Mouse (Mus musculus): ENCODE results near the gene Smarca5.

The Smarca5 gene

DNA sequence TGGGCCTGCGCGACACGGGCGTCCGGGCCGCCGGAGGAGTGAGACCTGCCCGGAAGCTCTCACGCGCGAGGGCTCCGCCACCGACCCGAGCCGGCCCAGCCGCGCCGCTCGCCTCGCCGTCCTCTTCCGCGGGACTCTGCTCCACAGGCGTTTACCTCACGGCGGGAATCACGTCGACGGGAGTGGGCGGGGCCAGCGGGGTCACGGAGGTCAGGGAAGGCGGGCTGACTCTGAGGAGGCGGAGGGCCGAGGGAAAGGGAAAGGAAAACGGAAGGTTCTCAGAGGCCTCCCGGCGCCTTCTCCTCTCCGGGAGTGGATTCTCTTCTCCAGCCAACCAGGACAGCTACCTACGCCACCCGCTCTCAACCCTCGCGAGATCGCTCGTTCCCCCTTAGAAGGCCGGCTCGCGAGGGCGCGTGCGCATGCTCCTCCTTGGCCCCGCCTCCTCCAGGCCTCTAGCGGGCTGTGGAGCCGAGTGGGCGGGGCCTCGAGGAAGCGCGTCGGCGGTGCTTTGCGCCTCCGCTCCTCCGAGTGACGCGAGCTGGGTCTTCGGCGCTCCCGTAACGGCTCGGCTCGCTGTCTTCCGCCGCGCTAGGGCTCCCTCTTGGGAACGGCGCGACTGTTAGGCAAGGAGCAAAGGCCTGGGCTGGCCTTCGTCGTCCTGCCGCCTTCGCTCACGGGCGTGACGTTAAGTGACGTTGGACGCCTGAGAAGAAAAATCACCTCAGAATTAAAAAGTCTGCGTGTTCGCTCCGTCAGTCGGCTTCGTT, at the start of gene Smarca5:
Gene Smarca5 (minus strand): TSS at position 343 of the 770 bp plus-strand sequence.
- DNase-seq (ENCODE audit: low read depth), result peak; percentile 80

DNA sequence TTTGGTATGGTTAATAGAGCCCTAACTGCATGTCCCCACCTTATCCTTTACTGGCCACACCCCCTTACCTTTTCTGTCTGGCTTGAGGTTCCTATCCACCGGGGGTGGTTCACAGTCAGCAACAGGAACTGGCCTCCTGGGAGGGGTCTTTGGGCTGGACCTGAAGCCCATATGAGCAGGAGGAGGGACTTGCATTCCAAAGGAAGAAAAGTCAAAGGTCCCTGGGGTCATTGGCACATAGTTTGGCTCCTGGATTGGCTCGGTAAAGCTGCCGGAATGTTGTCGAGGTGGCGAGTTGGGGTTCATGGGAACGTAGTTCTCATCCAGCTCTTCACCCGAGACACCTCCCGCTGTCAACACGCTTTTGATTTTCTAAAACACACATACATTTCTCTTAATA, 45.3 kb upstream of the Smarca5 start:
- DNase-seq (ENCODE audit: low read depth), result no peak

DNA sequence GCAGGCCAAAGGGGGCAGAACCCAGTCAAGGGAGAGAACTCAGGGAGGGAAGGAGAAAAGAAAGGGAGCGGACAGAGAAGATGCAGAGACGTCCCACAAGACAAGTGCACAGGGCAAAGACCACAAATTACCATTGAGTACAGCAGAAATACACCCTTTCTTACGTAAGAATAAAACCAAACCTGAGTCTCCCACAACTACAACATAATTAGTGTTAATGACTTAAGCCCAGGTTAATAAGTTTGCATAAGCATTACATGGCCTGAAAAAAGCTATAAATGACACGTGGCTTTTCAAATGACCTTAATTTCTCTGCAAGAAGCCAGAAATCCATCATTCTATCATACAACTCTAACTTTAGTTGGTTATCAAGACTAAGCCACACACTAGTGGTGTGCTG, 44.0 kb upstream of the Smarca5 start:
- no peak for DNase-seq (ENCODE audit: low read depth)

DNA sequence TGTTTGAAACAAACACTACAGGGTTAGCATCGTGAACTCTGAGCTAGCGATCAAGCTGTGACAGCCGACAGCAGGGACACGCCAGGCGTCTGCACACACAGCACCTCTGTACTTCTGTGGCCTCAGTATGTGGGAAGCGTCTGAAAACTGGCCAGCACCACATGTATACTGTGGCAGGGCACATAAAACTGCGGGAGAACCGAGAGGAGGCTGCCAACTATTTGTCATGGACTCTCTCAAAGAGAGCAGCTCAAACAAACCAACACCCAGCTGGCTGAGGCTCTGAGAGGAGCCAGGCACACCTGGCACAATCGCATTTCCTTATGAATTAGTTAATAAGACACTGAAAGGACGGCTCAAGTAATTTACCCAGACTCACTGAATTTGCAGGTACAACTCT, 42.0 kb upstream of the Smarca5 start:
- no peak for DNase-seq (ENCODE audit: low read depth)

DNA sequence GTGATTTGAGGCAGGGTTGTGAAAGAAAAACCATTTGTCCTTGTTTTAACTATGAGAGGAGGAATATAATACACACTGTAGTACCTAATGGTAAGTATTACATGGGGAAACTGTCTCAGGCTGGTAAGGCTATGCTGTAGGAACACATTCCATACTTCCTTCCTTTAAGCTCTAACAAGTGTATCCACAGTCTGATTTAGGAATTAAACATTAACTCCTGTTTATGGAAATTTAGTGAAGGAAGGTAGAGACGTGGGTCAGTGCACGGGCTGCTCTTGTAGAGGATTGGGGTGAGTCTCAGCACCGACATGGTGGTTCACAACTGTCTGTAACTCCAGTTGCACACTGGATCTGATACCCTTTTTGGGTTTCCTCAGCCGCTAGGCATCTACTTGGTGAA, 41.0 kb upstream of the Smarca5 start:
- DNase-seq (ENCODE audit: low read depth), result no peak

DNA sequence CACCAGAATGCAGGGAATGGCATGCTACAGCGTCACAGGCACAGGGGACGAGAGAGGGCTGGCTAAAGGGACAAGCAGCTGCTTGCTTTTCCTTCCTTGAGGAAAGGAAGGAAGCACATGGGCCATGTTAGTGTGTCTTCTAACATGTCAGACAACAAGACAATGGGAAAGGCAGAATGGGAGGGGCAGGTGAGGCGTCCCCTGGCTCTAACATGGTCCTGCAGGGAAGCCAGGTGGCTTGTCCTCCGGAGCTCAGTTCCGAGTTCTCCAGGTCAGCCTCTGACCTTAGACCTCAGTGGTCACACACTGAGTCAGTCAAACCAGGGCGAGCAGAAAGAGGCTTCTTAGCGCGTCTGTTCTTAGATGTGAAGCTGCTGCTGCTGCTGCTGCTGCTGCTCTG, 37.1 kb upstream of the Smarca5 start:
- DNase-seq (ENCODE audit: low read depth), result no peak

DNA sequence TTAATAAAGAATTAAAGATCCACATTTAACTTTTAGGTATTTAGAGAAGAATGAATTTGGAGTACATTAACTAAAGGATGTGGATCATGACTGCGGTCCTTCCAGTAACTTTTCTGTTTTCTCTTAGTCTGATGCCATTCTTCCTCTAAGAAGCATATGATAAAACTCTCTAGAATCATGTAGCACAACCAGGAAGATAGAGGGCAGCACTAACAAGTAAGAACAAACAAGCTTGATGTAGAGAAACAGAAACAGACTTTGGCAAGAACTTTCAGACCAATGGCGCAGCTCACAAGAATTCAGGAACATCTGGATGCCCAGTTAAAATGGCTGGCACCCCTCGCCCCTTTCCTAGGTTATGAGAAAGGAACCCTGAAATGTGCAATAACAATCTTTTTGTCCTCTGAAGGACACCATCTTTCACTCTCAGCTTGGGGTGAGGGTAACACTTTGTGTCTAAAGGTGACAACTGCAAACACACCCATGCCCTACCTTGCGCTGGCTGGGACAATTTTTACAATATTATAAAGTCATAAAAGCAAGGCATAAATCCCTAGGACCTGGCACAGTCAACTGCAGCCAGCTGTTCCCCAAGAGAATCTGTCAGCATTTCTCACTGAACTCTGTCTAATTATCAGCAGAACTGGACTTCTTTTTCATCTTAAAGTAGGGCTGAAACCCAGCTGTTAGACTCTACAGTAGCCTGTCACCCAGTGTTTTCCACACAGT, 33.6 kb upstream of the Smarca5 start:
- no peak for DNase-seq (ENCODE audit: low read depth)

DNA sequence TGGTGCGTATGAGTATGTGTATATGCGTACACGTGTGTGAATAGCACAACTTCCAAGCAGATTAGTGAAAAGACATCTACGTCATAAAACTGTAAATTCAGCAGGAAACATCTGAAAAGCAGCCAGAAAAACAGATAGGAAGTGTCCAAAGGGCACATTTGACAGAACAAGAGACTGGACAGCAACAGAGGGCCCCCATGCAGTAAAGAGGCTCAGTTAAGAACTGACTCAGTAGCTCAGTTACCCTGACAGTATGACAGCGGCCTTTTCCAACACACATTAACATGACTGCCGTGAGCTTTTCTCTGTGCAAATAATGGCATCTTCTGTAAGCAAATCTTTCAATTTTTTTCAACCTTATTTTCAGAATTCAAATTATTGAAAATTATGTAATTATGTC, 29.2 kb upstream of the Smarca5 start:
- DNase-seq (ENCODE audit: low read depth), result no peak

DNA sequence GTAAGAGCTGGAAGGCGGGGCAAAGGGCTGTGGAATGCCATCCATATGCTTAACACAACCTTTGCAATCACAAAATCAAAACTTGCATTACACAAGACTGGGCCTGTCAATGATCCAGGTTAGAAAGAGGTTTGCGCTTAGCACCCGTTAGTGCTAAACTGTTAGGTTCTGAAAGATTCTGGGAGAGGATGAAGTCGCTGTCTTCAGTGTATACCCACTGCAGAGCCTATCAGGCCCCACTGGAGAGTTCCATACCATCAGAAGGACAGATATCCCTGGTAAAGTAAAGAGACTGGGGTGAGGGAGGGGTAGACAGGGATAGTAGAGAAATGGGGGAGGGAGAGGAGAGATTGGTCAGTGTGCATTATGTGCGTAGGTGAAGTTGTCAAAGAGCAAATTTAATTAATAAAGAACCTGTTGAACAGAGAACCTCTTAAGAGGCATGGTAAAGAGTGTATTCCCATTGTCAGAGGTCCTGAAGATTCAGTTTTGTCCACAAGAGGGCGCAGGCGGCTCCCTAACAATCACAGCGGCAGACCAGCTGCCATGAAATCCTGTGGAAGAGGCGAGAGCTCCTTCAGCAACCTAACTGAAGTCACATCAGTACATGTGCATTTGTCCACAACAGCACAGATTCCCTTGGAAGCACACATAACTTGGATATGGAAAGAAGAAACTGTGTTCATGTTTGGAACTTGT, 13.9 kb upstream of the Smarca5 start:
- DNase-seq (ENCODE audit: low read depth), result peak; percentile 65

DNA sequence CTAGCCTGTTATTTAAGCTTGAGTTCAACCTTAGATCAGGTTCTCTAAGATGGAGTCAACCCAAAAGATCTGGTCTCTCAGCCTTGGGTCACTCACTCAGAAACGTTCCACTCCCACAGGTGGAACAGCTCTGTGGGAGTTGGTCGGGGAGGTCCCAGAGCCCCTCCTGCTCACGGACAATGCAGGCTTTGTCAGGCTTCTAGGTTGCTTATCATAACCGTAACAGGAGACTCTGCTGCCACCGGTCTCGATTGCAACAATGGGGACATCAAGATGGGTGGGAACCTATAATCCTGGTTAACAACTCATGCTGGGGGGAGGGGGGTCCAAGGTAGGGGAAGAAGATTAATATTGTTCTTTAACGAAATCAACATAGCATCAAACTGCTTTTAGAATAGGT, 13.1 kb upstream of the Smarca5 start:
- DNase-seq (ENCODE audit: low read depth), result no peak

DNA sequence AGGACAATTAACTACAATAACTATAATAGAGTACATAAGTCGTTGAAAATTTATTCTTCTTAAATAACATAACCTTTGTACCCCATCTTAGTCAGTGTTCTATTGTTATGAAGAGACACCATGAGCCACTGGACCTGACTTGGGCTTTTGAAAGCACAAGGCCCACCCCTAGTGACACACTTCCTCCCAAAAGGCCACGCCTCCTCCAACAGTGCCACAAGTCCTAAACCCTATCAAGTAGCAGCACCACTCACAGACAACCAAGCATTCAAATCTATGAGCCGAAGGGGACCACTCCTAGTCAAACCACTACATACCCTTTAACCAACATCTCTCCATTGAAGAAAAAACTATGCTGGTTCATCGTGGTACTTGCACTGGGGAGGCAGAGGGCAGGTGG, 9.8 kb upstream of the Smarca5 start:
- no peak for DNase-seq (ENCODE audit: low read depth)

DNA sequence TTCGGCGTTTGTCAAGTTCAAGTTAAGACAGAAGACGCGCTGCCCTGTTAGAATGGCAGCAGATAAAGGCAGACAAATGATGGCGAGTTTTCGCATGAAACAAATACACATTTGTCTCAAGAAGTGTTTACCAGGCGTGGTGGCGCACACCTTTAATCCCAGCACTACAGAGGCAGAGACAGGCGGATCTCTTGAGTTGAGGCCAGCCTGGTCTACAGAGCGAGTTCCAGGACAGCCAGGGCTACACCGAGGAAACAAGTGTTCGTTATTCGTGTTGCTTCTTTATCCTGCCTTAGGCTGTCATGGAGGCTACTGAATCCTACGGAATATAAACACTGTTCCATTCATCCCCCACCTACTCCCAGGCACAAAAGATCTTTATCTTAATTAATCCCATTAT, 635 bp upstream of the Smarca5 start:
- DNase-seq (ENCODE audit: low read depth), result no peak

DNA sequence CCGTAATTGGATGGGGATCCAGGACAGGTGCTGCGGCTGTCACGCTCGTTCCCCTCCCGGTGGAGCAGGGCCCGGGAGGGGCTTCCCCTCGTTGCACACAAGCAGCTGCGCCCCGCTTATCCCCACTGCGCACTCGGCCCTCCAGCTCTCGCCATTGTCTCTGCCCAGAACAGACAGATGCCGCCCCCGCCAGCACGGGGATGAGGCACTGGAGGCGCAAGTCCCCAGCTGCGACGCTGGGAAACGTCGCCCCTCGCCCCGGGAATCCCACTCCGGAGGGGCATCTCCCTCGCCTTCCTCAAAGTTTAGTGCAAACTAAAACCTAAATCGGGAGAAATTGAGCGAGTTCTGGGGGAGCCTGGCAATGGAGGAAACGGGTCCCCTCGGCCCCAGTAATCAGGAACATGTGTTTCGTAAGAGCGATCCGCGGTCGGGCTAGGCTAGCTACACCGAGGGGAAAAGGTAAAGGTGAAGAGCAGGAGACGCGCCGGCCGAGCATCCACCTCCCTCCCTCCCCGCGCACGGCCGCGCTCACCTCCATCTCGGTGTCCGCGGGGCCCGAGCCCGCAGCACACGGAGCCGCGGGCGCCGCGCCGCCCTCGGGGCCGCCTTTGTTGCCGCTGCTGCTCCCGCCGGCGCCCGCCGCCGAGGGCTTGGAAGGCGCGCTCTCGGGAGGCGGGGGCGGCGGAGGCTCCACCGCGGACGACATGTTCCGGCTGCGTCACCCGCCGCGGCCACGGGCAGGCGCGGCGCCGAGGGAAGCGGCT, 726 bp downstream of the Smarca5 start:
- no peak for DNase-seq (ENCODE audit: low read depth)

DNA sequence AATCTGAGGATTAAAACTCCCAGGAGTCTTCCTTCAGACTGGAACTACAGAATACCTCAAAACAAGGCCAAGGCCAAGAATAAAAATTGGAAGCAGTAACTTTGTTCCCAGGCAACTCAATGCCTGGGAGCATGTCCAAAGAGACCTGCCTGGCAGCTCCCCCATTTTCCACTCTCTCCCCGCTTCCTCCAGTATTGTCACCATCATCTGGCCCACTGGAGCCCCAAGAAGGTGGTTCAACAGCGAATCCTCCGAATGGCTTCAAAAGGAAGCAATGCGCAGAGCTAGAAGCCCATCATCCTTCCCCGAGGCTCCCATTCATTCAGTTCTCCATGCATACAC, 1.3 kb downstream of the Smarca5 start:
- no peak for DNase-seq (ENCODE audit: low read depth)

DNA sequence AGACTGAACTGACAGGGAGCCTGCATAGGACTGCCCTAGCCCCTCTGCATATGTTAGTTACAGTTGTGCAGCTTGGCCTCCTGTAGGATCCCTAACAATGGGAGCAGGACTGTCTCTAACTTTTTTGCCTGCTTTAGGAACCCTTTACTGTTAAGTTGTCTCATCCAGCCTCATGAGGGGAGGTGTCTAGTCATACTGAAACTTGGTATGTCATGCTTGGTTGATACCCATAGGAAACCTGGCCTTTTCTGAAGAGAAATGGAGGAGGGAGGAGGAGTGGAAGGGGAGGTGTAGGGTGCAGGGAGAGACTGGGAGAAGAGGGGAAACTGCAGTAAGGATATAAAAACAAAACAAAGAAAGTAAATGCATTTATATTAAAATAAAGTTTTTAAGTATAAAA, 7.0 kb downstream of the Smarca5 start:
- no peak for DNase-seq (ENCODE audit: low read depth)

DNA sequence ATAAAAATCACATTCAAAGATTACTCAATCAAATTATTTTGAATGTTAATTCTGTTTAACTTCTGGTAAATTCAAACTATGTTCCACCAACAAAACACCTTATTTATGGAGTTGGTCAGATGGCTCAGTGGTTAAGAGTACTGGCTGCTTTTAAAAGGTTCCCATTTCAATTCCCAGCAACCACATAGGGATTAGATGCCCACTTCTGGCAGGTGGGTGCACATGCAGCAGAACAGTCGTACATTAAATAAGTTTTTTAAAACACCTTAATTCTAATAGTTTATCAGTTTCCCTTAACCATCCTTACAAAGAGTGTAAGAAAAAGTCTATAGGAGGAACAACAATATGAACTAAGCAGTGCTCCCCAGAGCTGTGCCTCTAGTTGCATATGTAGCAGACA, 24.8 kb downstream of the Smarca5 start:
- DNase-seq (ENCODE audit: low read depth), result no peak

DNA sequence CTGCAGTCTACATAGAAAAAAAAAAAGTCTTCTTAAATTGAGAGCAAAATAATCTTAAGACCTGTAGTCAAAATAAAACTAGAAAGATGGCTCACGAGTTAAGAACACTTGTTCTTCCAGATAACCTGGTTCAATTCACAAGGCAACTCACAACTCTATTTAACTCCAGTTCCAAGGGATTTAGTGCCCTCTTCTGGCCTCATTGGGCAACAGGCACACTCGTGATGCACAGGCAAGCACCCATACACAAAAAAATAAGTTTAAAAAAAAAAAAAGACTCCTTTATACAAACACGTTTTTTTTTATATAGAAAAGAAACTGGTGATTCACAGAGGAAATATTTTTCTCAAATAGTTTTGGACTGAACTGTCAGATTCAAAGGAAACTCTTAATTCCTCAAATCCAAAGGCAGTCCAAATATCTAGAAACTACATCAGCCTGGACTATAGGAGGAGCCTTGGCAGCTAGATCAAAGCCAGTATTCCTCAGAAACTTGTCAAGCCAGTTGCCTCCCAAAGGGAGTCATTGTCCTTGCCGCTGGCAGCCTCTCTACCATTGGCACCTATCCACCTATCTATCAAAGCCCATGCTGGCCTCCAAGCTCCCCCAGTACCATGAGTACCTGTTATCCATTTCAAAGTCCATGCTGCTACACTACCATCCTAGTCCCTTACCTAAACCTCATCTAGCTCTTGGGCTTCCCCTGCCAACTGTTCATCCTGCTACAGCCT, 28.5 kb downstream of the Smarca5 start:
- DNase-seq (ENCODE audit: low read depth), result peak; percentile 46

DNA sequence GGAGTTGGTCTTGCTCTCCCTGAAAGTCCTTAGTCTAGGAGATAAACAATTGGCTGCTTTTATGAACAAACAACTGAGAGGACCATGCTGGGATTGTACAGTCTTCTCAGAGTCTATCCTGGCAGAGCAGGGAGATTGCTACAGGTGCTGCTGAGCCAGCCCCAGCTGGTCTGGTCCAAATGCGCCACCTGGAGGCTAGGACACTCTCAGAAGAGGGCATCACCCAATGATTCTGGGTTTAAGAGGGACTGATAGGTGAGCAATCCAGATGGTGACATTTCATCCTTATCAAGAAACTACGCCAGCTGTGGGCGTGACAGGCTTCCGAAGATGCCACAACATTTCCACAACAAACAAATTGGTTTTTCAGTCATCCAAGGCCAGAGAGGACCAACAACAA, 51.2 kb downstream of the Smarca5 start:
- DNase-seq (ENCODE audit: low read depth), result peak; percentile 69

DNA sequence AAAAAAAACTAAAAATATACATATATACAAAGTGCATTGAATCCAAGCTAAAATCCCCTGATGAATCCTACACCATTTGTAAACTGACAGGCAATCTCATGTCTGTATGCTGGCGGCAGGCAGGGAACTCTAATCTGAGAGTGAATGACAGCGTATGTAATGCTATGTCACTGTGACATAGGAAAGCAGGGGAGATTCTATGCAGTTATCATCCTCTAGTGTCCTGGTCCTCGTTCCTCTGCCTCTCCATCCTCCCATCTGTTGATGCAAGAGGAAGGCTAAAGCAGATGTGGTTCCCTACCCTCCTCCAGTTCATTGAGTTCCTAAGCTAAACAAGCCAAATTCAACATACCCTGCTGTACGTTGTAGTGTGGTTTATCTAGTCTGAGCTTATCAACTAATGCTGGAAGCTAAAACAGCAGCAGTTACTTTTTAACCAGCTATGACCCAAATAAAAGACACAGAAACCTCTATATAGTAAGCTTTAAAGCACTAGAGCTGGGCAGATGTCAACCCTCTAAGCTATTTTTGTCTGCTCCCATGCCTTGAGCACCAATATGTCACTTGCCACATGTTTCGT, 55.5 kb downstream of the Smarca5 start:
- DNase-seq (ENCODE audit: low read depth), result peak; percentile 27

DNA sequence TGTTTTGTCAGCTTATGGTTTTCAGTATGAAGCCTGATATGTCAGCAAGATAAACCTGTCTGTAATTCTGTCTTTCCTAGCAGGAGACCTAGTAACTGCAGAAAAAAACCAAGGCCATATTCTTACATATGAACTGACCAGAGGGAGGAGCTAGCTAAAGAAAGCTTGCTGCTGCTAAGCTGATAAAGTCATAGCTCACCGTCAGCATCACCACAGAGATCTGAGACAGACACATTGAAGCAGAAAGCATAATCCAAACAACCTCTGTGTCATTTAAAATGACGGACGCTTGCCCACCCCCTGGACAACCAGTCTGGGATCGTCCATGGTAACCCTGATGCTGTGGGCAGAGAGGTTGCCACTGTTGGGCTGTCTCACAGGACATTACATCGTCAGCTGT, 56.7 kb downstream of the Smarca5 start:
- DNase-seq (ENCODE audit: low read depth), result peak; percentile 40

DNA sequence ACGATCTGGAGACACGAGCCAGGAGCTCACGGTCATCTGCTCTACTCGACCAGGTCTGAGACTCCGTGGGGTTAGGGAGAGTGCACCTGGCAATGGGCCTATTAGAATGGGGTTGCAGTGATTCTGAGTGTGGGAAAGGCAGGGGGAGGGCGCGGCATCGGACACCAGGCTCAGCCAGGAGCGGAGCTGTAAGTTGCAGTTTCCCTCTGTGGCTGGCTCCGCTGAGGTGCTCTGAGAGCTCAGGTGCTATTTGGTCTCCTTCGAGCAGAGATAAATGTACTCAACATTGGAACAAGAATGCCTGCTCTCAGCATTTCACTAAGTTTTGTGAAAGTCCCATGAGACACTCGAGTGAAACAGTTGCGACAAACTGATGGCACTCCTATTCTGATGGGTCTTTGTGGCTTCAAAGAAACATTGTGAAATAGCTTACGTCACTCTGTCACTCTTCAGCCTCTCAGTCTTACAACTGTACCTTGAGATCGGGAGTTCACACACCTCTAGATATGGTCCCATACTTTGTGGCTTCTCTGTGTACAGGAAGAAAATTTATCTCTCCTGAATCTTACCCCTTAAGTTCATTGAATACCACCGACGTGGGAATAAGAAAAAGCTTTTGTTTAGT, 69.9 kb downstream of the Smarca5 start:
- no peak for DNase-seq (ENCODE audit: low read depth)

Measured in c-Kit-positive CD71-positive TER-119-negative erythroid progenitor cells, embryonic 14.5 days (primary cell).